ENCODE assay signal across 11 mouse cellular contexts in the genomic region with DNA sequence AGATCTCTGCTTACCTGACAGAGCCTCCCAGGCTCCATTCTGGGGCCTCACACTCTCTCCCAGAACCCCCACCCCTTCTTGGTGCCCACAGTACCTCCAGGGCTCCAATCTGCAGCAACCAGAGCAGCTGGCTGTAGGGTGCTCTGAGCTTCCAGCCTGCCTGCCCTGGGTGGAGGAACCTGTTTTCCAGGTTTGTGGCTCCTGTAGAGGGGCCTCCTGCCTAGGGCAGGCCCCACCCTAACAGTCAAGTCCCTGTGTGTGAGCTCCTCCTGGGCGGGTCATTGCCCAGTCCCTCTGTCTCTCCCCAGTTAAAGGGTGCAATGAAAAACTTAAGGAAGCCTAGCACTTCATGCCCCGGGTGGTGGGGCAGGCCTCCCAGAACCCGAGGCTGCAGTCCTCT. TPM values are rescaled to one million over a fixed set of nuclear protein-coding genes. Genes with fewer than 3 reads are reported as not detected.
DNase-seq lines count a peak whose midpoint lies in the region; ATAC-seq lines count a peak whose summit lies in the region.
"Had no signal": no experiment of that assay in that cellular context is flagged by ENCODE, and none has a peak within 500 bp of the region (broad histone marks: within the 10 kb centered on the region; RNA-seq: fewer than 3 reads in every experiment).

No protein-coding gene starts in this region.

- 53% methylated on average over 3 of the region's 3 CpGs for WGBS in forebrain, embryonic 12.5 days
- 45% methylated on average over 3 of the region's 3 CpGs for WGBS in forebrain, embryonic 13.5 days
- 18% methylated on average over 3 of the region's 3 CpGs for WGBS in lung, embryonic 15.5 days

- no peak overlapping the region for H3K4me3 ChIP-seq in forebrain, embryonic 12.5 days (replicated peaks)
- H3K4me3 ChIP-seq in forebrain, embryonic 13.5 days: no peak overlapping the region
- peak overlapping the region; percentile 13; the same call in 1 of the 2 replicates for H3K4me3 ChIP-seq in lung, embryonic 15.5 days
- H3K4me3 ChIP-seq: midbrain, embryonic 12.5 days had no signal

- no peak for ATAC-seq in forebrain, embryonic 12.5 days (ENCODE audit: low FRiP score)
- no peak for ATAC-seq in forebrain, embryonic 13.5 days
- ATAC-seq in lung, embryonic 15.5 days (ENCODE audit: borderline replicate concordance, extremely low read depth, low FRiP score, low TSS enrichment): peak; percentile 59

- H3K9ac ChIP-seq in forebrain, embryonic 12.5 days: no peak overlapping the region
- H3K9ac ChIP-seq in forebrain, embryonic 13.5 days: no peak overlapping the region
- peak overlapping the region; percentile 6; the same call in 1 of the 2 replicates for H3K9ac ChIP-seq in lung, embryonic 15.5 days
- H3K9ac ChIP-seq: midbrain, embryonic 12.5 days had no signal

- peak; percentile 87 for DNase-seq in urinary bladder, postnatal 14 days (ENCODE audit: low spot score)
- DNase-seq in urinary bladder, postnatal 10 days (ENCODE audit: low spot score): no peak
- no peak for DNase-seq in thymus, postnatal 25 days
- DNase-seq in layer of hippocampus, adult 11-12 months (ENCODE audit: low spot score): no peak
- no peak for DNase-seq in layer of hippocampus, postnatal 10 days (ENCODE audit: low spot score in 2 of 2)
- DNase-seq: adrenal gland, postnatal 10 days; cerebellum, adult 2 months had no signal

- H3K27me3 ChIP-seq in forebrain, embryonic 12.5 days: peaks cover 16% of the 10 kb centered on the region; the same call in 1 of the 2 replicates
- no peaks in the 10 kb centered on the region for H3K27me3 ChIP-seq in forebrain, embryonic 13.5 days
- no peaks in the 10 kb centered on the region for H3K27me3 ChIP-seq in lung, embryonic 15.5 days
- H3K27me3 ChIP-seq: midbrain, embryonic 12.5 days had no signal

- no peak overlapping the region for H3K4me2 ChIP-seq in forebrain, embryonic 12.5 days
- no peak overlapping the region for H3K4me2 ChIP-seq in forebrain, embryonic 13.5 days
- peak overlapping the region; percentile 42 for H3K4me2 ChIP-seq in lung, embryonic 15.5 days
- H3K4me2 ChIP-seq: midbrain, embryonic 12.5 days had no signal

- H3K36me3 ChIP-seq in forebrain, embryonic 12.5 days (replicated peaks): peaks cover 9% of the 10 kb centered on the region
- H3K36me3 ChIP-seq in forebrain, embryonic 13.5 days (ENCODE audit: poor library complexity, severe bottlenecking): peaks cover 7% of the 10 kb centered on the region
- peaks cover 9% of the 10 kb centered on the region for H3K36me3 ChIP-seq in lung, embryonic 15.5 days

- H3K9me3 ChIP-seq in forebrain, embryonic 12.5 days: no peaks in the 10 kb centered on the region
- H3K9me3 ChIP-seq in forebrain, embryonic 13.5 days (replicated peaks): no peaks in the 10 kb centered on the region
- H3K9me3 ChIP-seq in lung, embryonic 15.5 days: no peaks in the 10 kb centered on the region
- H3K9me3 ChIP-seq: midbrain, embryonic 12.5 days had no signal

- H3K4me1 ChIP-seq in forebrain, embryonic 12.5 days: peaks cover 35% of the 10 kb centered on the region
- peaks cover 27% of the 10 kb centered on the region for H3K4me1 ChIP-seq in forebrain, embryonic 13.5 days
- peaks cover 33% of the 10 kb centered on the region for H3K4me1 ChIP-seq in lung, embryonic 15.5 days

- H3K27ac ChIP-seq in forebrain, embryonic 12.5 days: 0 out of 2 replicates have a peak overlapping the region, but pooled peaks have one; percentile 8
- H3K27ac ChIP-seq in forebrain, embryonic 13.5 days: no peak overlapping the region
- peak overlapping the region; percentile 94 for H3K27ac ChIP-seq in lung, embryonic 15.5 days
- H3K27ac ChIP-seq: midbrain, embryonic 12.5 days had no signal

RNA-seq across cellular contexts. Expression of a gene that starts 2.9 kb away (rescaled TPM):
- 17.2 and 19.3 TPM in 2 replicates for polyA plus RNA-seq in forebrain, embryonic 12.5 days (2016; fragmentation: Nextera tagmentation; extraction: Ambion mirVana)
- 18.5 and 22.8 TPM in 2 replicates for polyA plus RNA-seq in forebrain, embryonic 13.5 days (2015; fragmentation: Nextera tagmentation; extraction: Ambion mirVana)
- polyA plus RNA-seq in lung, embryonic 15.5 days (2015; fragmentation: Nextera tagmentation; extraction: Ambion mirVana): 21.1 and 26.2 TPM in 2 replicates
- 10 to 100 TPM; 20.3 to 23.0 TPM for total RNA-seq in layer of hippocampus, postnatal 10 days (2021)

RNA-seq across cellular contexts. Expression of a gene that starts 7.3 kb away (rescaled TPM):
- polyA plus RNA-seq in forebrain, embryonic 12.5 days (2016; fragmentation: Nextera tagmentation; extraction: Ambion mirVana): 4.2 and 5.3 TPM in 2 replicates
- polyA plus RNA-seq in forebrain, embryonic 13.5 days (2015; fragmentation: Nextera tagmentation; extraction: Ambion mirVana): 5.9 and 6.3 TPM in 2 replicates
- 11.1 and 11.2 TPM in 2 replicates for polyA plus RNA-seq in lung, embryonic 15.5 days (2015; fragmentation: Nextera tagmentation; extraction: Ambion mirVana)
- 10 to 100 TPM; 61.7 to 64.3 TPM for total RNA-seq in layer of hippocampus, postnatal 10 days (2021)

RNA-seq across cellular contexts. Expression of a gene that starts 22.3 kb away (rescaled TPM):
- polyA plus RNA-seq in forebrain, embryonic 12.5 days (2016; fragmentation: Nextera tagmentation; extraction: Ambion mirVana): 128 and 129 TPM in 2 replicates
- polyA plus RNA-seq in forebrain, embryonic 13.5 days (2015; fragmentation: Nextera tagmentation; extraction: Ambion mirVana): 125 and 130 TPM in 2 replicates
- 157 and 163 TPM in 2 replicates for polyA plus RNA-seq in lung, embryonic 15.5 days (2015; fragmentation: Nextera tagmentation; extraction: Ambion mirVana)
- 10 to 100 TPM; 67.0 to 69.1 TPM for total RNA-seq in layer of hippocampus, postnatal 10 days (2021)

RNA-seq across cellular contexts. Expression of a gene that starts 22.5 kb away (rescaled TPM):
- polyA plus RNA-seq in forebrain, embryonic 12.5 days (2016; fragmentation: Nextera tagmentation; extraction: Ambion mirVana): 6.9 and 7.0 TPM in 2 replicates
- polyA plus RNA-seq in forebrain, embryonic 13.5 days (2015; fragmentation: Nextera tagmentation; extraction: Ambion mirVana): 7.4 and 9.4 TPM in 2 replicates
- 5.9 and 7.7 TPM in 2 replicates for polyA plus RNA-seq in lung, embryonic 15.5 days (2015; fragmentation: Nextera tagmentation; extraction: Ambion mirVana)
- 10 to 100 TPM; 17.8 to 20.6 TPM for total RNA-seq in layer of hippocampus, postnatal 10 days (2021)
